Mouse (Mus musculus): Measurements from ENCODE around the gene Cd86.

DNA sequence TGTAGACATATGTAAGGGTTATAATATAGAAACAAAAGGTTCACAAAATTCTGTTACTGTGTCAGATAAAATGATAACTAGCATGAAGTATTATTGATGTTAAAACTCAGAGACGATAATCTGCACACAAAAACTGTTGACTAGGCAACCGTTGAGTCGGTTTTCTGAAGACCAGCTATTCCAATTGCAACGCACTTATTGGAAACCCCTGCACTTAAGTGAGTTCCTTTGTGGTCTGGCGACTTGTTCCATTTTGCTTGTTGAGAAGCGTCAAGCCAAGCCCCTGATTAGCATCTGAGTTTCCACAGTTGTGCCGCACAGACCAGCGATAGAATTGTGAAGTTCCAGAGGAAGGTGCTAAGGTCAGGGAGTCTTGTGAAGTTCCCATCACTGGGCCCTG lies 31.4 kb upstream of the Cd86 start:
- TF ChIP-seq CTCF (IDR thresholded peaks at IDR 0.05; ENCODE audit: low read depth, low read length) = no peak
- TF ChIP-seq POLR2A (IDR thresholded peaks at IDR 0.05; ENCODE audit: borderline replicate concordance, low read depth, low read length) = no peak

Measured in bone marrow macrophage, adult 2 months (primary cell).